Mouse (Mus musculus) hindbrain, embryonic 11.5 days (tissue): ENCODE results near the gene Pcna. TPM values are rescaled to one million over a fixed set of nuclear protein-coding genes. Genes with fewer than 3 reads are reported as not detected.
"Not testable (repeated sequence)": the region's sequence is repeated elsewhere in the genome, so short reads cannot be mapped to it uniquely, and the experiment has no call there.

Experiments used
- ATAC-seq: fragments of 200-750 bp; cut with Nextera tagmentation; 2 replicates; pipeline ENCODE4 v1.8.0; 2017; ENCODE audit warnings: mild to moderate bottlenecking, moderate TSS enrichment, moderate library complexity; ENCODE audit not compliant: low FRiP score
- DNase-seq: peaks from one replicate; pipeline ENCODE4 v3.0.0-alpha.2; 2015; ENCODE audit warnings: low spot score
- H3K27ac ChIP-seq: fragments of 300-500 bp; sonication (generic); 2 replicates; pipeline ENCODE4 v1.5.1; 2014; ENCODE audit warnings: mild to moderate bottlenecking, low read depth, low read length
- H3K27me3 ChIP-seq: fragments of 300-500 bp; sonication (generic); 2 replicates; pipeline ENCODE4 v1.6.1; 2014; ENCODE audit warnings: mild to moderate bottlenecking, low read length, moderate library complexity, mixed read lengths; ENCODE audit not compliant: control insufficient read depth, insufficient read depth
- H3K36me3 ChIP-seq: fragments of 300-500 bp; sonication (generic); 2 replicates; pipeline ENCODE4 v1.6.1; 2014; ENCODE audit warnings: mild to moderate bottlenecking, low read length, moderate library complexity, mixed read lengths; ENCODE audit not compliant: control insufficient read depth, insufficient read depth
- H3K4me1 ChIP-seq: fragments of 300-500 bp; sonication (generic); replicated peaks from 2 replicates; pipeline ENCODE4 v1.6.1; 2014; ENCODE audit warnings: low read length, mixed read lengths; ENCODE audit not compliant: control insufficient read depth, insufficient read depth
- H3K4me2 ChIP-seq: fragments of 300-500 bp; sonication (generic); replicated peaks from 2 replicates; pipeline ENCODE4 v1.6.1; 2014; ENCODE audit warnings: mild to moderate bottlenecking, low read depth, low read length
- H3K4me3 ChIP-seq: fragments of 300-500 bp; sonication (generic); 2 replicates; pipeline ENCODE4 v1.5.1; 2014; ENCODE audit warnings: low read depth, low read length
- H3K9ac ChIP-seq: fragments of 300-500 bp; sonication (generic); 2 replicates; pipeline ENCODE4 v1.6.1; 2014; ENCODE audit warnings: low read depth, low read length
- H3K9me3 ChIP-seq: fragments of 300-500 bp; sonication (generic); 2 replicates; pipeline ENCODE4 v1.6.1; 2016; ENCODE audit warnings: low read length; ENCODE audit not compliant: control insufficient read depth
- WGBS: fragments of 180-500 bp; shearing (Covaris S2); extraction: QIAGEN DNeasy Blood & Tissue Kit; methylation state at CpG from one replicate; pipeline ENCODE4 v1.1.7; 2014; 5-methylcytosine and 5-hydroxymethylcytosine counted together
- polyA plus RNA-seq: library from polyadenylated mRNA; unstranded; fragments of >200 nt; fragmentation: Nextera tagmentation; extraction: Ambion mirVana; gene quantifications from 2 replicates; pipeline ENCODE4 v1.2.1, GENCODE M21; 2014

Gene Pcna
- polyA plus RNA-seq: 314 and 333 TPM in 2 replicates

DNA sequence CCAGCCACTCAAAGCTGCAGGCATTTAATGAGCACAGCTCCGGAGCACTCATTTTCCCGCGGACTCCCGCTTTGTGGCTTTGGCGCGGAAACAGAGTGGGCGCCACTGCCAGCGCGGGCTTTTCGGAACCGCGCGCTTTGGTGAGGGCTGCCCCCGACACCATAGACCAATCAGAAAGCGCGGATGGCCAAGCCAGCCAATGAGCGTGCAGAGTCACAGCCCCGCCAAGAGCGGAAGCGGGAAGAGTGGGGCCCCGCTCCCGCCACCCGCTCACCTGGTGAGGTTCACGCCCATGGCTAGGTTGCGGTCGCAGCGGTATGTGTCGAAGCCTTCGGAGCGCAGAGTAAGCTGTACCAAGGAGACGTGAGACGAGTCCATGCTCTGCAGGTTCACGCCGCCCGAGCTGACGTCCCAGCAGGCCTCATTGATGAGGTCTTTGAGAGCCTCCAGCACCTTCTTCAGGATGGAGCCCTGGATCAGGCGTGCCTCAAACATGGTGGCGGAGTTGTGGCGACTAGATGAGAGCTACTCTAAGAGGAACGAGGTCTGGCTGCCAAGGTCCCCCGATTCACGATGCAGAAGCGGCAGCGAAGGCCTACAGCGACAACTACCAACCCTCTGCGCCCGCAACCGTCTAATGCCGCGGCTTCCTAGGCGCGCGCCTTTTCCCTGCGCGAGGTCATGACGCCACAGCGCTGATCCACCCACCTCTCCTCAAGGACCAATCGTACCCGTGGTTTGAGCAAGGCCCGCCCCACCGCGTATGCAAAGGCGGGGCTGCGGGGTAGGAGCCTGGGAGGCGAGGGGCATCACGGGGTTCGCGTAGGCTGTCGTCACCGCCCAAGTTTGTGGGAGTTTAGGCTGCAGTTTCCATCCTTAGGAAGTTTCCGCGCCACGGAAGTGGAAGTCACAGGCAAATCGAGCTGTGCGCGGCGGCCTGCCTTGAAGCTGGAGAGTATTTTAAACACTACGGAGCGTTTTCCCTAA is at the start of gene Pcna:
Pcna (minus strand) TSS at position 773 of the 987 bp plus-strand sequence.
- Histone ChIP-seq H3K4me1 (no peaks in the 10 kb centered on the region), H3K27me3 (no peaks in the 10 kb centered on the region), H3K9ac (peak within 1 kb of the TSS; percentile 68), H3K9me3 (no peaks in the 10 kb centered on the region), H3K27ac (0 out of 2 replicates have a peak within 1 kb of the TSS, but pooled peaks have one; percentile 24), H3K36me3 (no peaks in the 10 kb centered on the region; the same call in 1 of the 2 replicates), H3K4me3 (peak within 1 kb of the TSS; percentile 65), H3K4me2 (peak within 1 kb of the TSS; percentile 66)
- peak; percentile 100 for ATAC-seq
- peak; percentile 97 for DNase-seq
- under 1% methylated on average over 78 of the region's 79 CpGs for WGBS

DNA sequence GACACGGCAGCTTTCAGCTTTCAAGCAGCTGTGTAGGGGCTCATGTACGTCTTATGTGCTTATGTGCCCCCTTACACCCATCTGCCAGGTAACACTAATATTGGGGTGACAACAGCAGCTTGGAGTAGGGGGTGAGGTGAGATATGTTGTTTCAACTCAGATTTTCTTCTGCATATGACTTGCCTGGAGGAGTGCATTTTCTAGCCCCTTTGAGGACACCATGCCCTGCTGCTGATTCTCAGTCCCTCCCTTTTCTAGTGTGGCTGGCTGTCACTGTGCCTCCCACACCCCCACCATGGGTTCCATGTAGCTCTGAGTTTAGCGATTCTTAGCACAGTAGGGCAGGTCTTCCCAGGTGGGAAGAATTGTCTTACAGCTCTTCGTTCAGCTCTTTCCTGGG is 48.3 kb upstream of the Pcna start:
- H3K27ac ChIP-seq: no peak overlapping the region
- no peaks in the 10 kb centered on the region for H3K27me3 ChIP-seq
- no peak for ATAC-seq
- DNase-seq: no peak
- H3K4me2 ChIP-seq: no peak overlapping the region
- H3K36me3 ChIP-seq: peaks cover 10% of the 10 kb centered on the region; the same call in 1 of the 2 replicates
- H3K9me3 ChIP-seq: no peaks in the 10 kb centered on the region
- H3K4me3 ChIP-seq: no peak overlapping the region
- H3K4me1 ChIP-seq: no peaks in the 10 kb centered on the region
- WGBS: 97% methylated on average over 4 of the region's 4 CpGs
- H3K9ac ChIP-seq: no peak overlapping the region

DNA sequence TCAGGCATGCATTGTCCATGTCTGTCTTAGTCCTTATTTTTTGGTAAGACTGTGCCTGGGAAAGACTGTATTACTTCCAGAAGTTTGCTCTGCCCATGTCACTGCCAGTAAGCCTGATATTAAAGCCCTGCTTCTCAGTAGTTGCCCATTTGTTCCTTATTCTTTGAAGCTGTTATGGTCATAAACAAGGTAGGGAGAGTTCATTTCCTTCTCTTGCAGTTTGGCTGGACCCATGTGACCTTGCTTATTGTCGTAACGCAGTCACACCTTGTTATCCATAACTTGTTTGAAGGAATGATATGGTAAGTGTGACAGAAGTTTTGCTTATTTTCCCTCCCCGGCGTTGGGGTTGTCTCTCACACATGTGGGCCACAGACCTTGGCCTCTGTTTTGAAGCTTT is 45.1 kb upstream of the Pcna start:
- Histone ChIP-seq H3K27me3 (no peaks in the 10 kb centered on the region), H3K9me3 (no peaks in the 10 kb centered on the region), H3K4me1 (no peaks in the 10 kb centered on the region), H3K4me3 (no peak overlapping the region), H3K4me2 (no peak overlapping the region), H3K36me3 (peaks cover 10% of the 10 kb centered on the region; the same call in 1 of the 2 replicates), H3K27ac (no peak overlapping the region), H3K9ac (no peak overlapping the region)
- DNase-seq (no peak), ATAC-seq (no peak)
- WGBS: 96% methylated on average over 4 of the region's 4 CpGs

DNA sequence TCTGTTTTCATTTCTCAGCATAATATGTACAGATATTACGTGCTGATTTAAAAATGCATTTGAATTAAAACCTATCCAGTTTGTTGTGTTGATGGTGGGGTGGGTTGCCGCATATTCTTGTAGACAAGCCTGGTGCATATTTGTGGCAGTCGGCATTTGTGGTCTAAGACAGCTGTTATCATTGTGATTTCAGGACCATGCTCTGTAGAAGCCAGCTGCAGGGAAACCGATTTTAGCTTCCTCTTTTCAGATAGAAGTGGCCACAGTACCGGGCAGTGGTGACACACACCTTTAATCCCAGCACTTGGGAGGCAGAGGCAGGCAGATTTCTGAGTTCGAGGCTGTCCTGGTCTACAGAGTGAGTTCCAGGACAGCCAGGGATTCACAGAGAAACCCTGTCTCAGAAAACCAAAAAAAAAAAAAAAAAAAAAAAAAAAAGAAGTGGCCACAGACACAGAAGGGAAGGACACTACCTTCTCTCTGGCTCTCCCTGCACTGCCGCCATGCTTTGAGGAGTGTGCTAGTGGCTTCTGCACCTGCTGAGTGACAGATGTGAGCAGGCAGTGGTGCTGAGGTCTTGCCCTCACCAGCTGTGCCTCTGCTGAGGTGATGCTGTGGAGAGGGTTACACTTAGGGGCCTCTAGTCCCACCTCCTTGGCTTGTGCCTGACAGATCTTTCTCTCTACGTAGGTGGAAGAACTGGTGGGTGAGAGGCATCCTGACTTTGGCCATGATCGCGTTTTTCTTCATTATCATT is 40.8 kb upstream of the Pcna start:
- Histone ChIP-seq H3K27ac (no peak overlapping the region), H3K9ac (no peak overlapping the region), H3K4me1 (0 out of 2 replicates have a peak, but pooled peaks cover 2% of the 10 kb centered on the region), H3K27me3 (no peaks in the 10 kb centered on the region), H3K4me2 (no peak overlapping the region), H3K9me3 (no peaks in the 10 kb centered on the region), H3K36me3 (0 out of 2 replicates have a peak, but pooled peaks cover under 1% of the 10 kb centered on the region), H3K4me3 (no peak overlapping the region)
- 94% methylated on average over 10 of the region's 10 CpGs for WGBS
- DNase-seq (no peak), ATAC-seq (no peak)

DNA sequence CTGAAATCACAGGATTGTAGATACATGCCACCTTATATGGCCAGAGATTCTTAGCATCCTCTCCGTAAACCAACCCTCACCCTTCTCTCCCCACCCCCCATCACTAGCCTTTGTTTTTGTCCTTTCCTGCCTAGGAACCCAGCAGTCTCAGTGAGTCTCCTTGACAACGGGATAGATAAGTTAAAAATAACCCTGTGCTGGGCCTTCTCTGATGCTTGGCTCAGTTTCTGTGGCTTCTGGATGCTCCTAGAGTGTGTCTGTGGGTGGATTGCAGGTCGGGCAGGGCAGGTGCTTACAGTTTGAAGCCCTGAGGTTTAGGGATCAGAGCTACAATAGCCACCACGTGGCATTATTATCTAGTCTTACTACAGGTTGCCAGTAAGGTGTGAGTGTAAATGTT is 39.0 kb upstream of the Pcna start:
- 38% methylated on average over 4 of the region's 4 CpGs for WGBS
- 0 out of 2 replicates have a peak, but pooled peaks cover 2% of the 10 kb centered on the region for H3K4me1 ChIP-seq
- ATAC-seq (no peak), DNase-seq (no peak)
- H3K27ac ChIP-seq: no peak overlapping the region
- no peak overlapping the region for H3K9ac ChIP-seq
- no peaks in the 10 kb centered on the region for H3K27me3 ChIP-seq
- no peak overlapping the region for H3K4me3 ChIP-seq
- no peak overlapping the region for H3K4me2 ChIP-seq
- H3K9me3 ChIP-seq: no peaks in the 10 kb centered on the region
- no peaks in the 10 kb centered on the region for H3K36me3 ChIP-seq

- no peak overlapping the region for H3K4me3 ChIP-seq
- no peaks in the 10 kb centered on the region for H3K36me3 ChIP-seq
- no peak overlapping the region for H3K4me2 ChIP-seq
- DNase-seq: no peak
- 0 out of 2 replicates have a peak, but pooled peaks cover 2% of the 10 kb centered on the region for H3K4me1 ChIP-seq
- no peaks in the 10 kb centered on the region for H3K27me3 ChIP-seq
- ATAC-seq: no peak
- WGBS: 67% methylated on average over 3 of the region's 3 CpGs
- no peaks in the 10 kb centered on the region for H3K9me3 ChIP-seq
- no peak overlapping the region for H3K27ac ChIP-seq
- no peak overlapping the region for H3K9ac ChIP-seq
Measured at GRCm38 (mm10) chr2:132291265-132291664, 38.2 kb upstream of the Pcna start.

- no peak overlapping the region for H3K4me2 ChIP-seq
- H3K9me3 ChIP-seq: no peaks in the 10 kb centered on the region
- no peak overlapping the region for H3K9ac ChIP-seq
- DNase-seq: no peak
- H3K36me3 ChIP-seq: no peaks in the 10 kb centered on the region
- no peak overlapping the region for H3K4me3 ChIP-seq
- WGBS: 69% methylated on average over 6 of the region's 6 CpGs
- H3K27me3 ChIP-seq: no peaks in the 10 kb centered on the region
- no peak for ATAC-seq
- H3K27ac ChIP-seq: no peak overlapping the region
- 0 out of 2 replicates have a peak, but pooled peaks cover 2% of the 10 kb centered on the region for H3K4me1 ChIP-seq
Measured at GRCm38 (mm10) chr2:132290808-132291207, 37.7 kb upstream of the Pcna start.

- H3K27ac ChIP-seq, H3K36me3 ChIP-seq, DNase-seq, H3K4me3 ChIP-seq, H3K27me3 ChIP-seq, ATAC-seq, H3K4me1 ChIP-seq, H3K9me3 ChIP-seq, H3K4me2 ChIP-seq, H3K9ac ChIP-seq: not testable (repeated sequence)
- 81% methylated on average over 5 of the region's 7 CpGs for WGBS
Measured at GRCm38 (mm10) chr2:132289213-132289612, 36.1 kb upstream of the Pcna start.
